ENCODE assay signal across 39 mouse cellular contexts in genomic region chr5:87942515-87942914, GRCm38 (mm10). TPM values are rescaled to one million over a fixed set of nuclear protein-coding genes. Genes with fewer than 3 reads are reported as not detected.
"Had no signal": no experiment of that assay in that cellular context is flagged by ENCODE, and none has a peak within 500 bp of the region (broad histone marks: within the 10 kb centered on the region; RNA-seq: fewer than 3 reads in every experiment).

No protein-coding gene starts in this region.

- H3K36me3 ChIP-seq: heart, embryonic 13.5 days; heart, embryonic 15.5 days; hindbrain, embryonic 13.5 days; hindbrain, embryonic 15.5 days; kidney, embryonic 15.5 days; limb, embryonic 10.5 days; limb, embryonic 12.5 days; liver, embryonic 13.5 days had no signal

- H3K27me3 ChIP-seq: heart, embryonic 13.5 days; heart, embryonic 15.5 days; hindbrain, embryonic 13.5 days; hindbrain, embryonic 15.5 days; kidney, embryonic 15.5 days; limb, embryonic 12.5 days; liver, embryonic 13.5 days had no signal

- H3K9me3 ChIP-seq: heart, embryonic 13.5 days; heart, embryonic 15.5 days; hindbrain, embryonic 13.5 days; hindbrain, embryonic 15.5 days; kidney, embryonic 15.5 days; limb, embryonic 10.5 days; limb, embryonic 12.5 days; liver, embryonic 13.5 days had no signal

- ATAC-seq: hindbrain, postnatal 0 days; intestine, embryonic 16.5 days had no signal

- DNase-seq: gastrocnemius, postnatal 14 days; gastrocnemius, postnatal 36 days; heart, adult 11 months; heart, adult 2 months; heart, postnatal 14 days; heart, postnatal 36 days; kidney, adult 11 months; kidney, adult 2 months; kidney, adult 9 months; kidney, postnatal 25 days; kidney, postnatal 4 days; liver; liver, embryonic 13.5 days had no signal

- H3K4me3 ChIP-seq: heart, adult 2 months; heart, embryonic 13.5 days; heart, embryonic 15.5 days; hindbrain, embryonic 13.5 days; hindbrain, embryonic 15.5 days; kidney, embryonic 15.5 days; layer of hippocampus, adult 2 months; left cerebral cortex, adult 2 months; limb, embryonic 10.5 days; limb, embryonic 12.5 days; liver, embryonic 13.5 days had no signal

- H3K4me1 ChIP-seq: heart, embryonic 13.5 days; heart, embryonic 15.5 days; hindbrain, embryonic 13.5 days; hindbrain, embryonic 15.5 days; kidney, embryonic 15.5 days; limb, embryonic 10.5 days; limb, embryonic 12.5 days; liver, embryonic 13.5 days had no signal

- H3K9ac ChIP-seq: heart, embryonic 13.5 days; heart, embryonic 15.5 days; hindbrain, embryonic 13.5 days; hindbrain, embryonic 15.5 days; kidney, embryonic 15.5 days; limb, embryonic 12.5 days; liver, embryonic 13.5 days had no signal

- H3K4me2 ChIP-seq: heart, embryonic 11.5 days; heart, embryonic 13.5 days; heart, embryonic 15.5 days; hindbrain, embryonic 13.5 days; hindbrain, embryonic 15.5 days; kidney, embryonic 15.5 days; limb, embryonic 12.5 days; liver, embryonic 11.5 days; liver, embryonic 13.5 days had no signal

- H3K27ac ChIP-seq: heart, adult 2 months; heart, embryonic 13.5 days; heart, embryonic 15.5 days; hindbrain, embryonic 13.5 days; hindbrain, embryonic 15.5 days; hindbrain, postnatal 0 days; kidney, embryonic 15.5 days; kidney, postnatal 0 days; layer of hippocampus, adult 2 months; left cerebral cortex, adult 2 months; limb, embryonic 10.5 days; limb, embryonic 12.5 days; liver, embryonic 13.5 days had no signal

RNA-seq across cellular contexts. Expression of gene Csn3, which starts 17.1 kb away (rescaled TPM):
- total RNA-seq: gastrocnemius, adult 18-20 months; gastrocnemius, adult 8-10 months; gastrocnemius, postnatal 14 days; gastrocnemius, postnatal 36 days; heart, adult 2 months; heart, postnatal 14 days; heart, postnatal 36 days; hematopoietic stem cell, adult 5-6 weeks; hindbrain, postnatal 0 days; layer of hippocampus, adult 2 months; layer of hippocampus, postnatal 10 days; layer of hippocampus, postnatal 25 days; left cerebral cortex, adult 2 months; left cerebral cortex, postnatal 14 days; left cerebral cortex, postnatal 36 days had no signal
- polyA plus RNA-seq: gonadal fat pad, adult 2 months; heart, adult 2 months; heart, embryonic 15.5 days; heart, postnatal 0 days; hindbrain, embryonic 13.5 days; hindbrain, embryonic 15.5 days; kidney, adult 2 months; kidney, postnatal 0 days; limb, embryonic 12.5 days; limb, embryonic 14.5 days; liver, embryonic 13.5 days had no signal

RNA-seq across cellular contexts. Expression of gene 2310003L06Rik, which starts 26.7 kb away (rescaled TPM):
- total RNA-seq: gastrocnemius, adult 18-20 months; gastrocnemius, adult 8-10 months; gastrocnemius, postnatal 14 days; gastrocnemius, postnatal 36 days; heart, adult 2 months; heart, postnatal 14 days; heart, postnatal 36 days; hematopoietic stem cell, adult 5-6 weeks; hindbrain, postnatal 0 days; layer of hippocampus, adult 2 months; layer of hippocampus, postnatal 10 days; layer of hippocampus, postnatal 25 days; left cerebral cortex, adult 2 months; left cerebral cortex, postnatal 14 days; left cerebral cortex, postnatal 36 days had no signal
- polyA plus RNA-seq: gonadal fat pad, adult 2 months; heart, adult 2 months; heart, embryonic 11.5 days; heart, embryonic 13.5 days; heart, embryonic 15.5 days; heart, postnatal 0 days; hindbrain, embryonic 11.5 days; hindbrain, embryonic 13.5 days; hindbrain, embryonic 15.5 days; hindbrain, postnatal 0 days; intestine, embryonic 14.5 days; intestine, embryonic 16.5 days; kidney, adult 2 months; kidney, embryonic 15.5 days; kidney, postnatal 0 days; limb, embryonic 10.5 days; limb, embryonic 12.5 days; limb, embryonic 14.5 days; liver, embryonic 11.5 days; liver, embryonic 13.5 days had no signal

RNA-seq across cellular contexts. Expression of gene Gm28434, which starts 26.8 kb away (rescaled TPM):
- total RNA-seq: gastrocnemius, adult 18-20 months; gastrocnemius, adult 8-10 months; gastrocnemius, postnatal 14 days; gastrocnemius, postnatal 36 days; heart, adult 2 months; heart, postnatal 14 days; heart, postnatal 36 days; hematopoietic stem cell, adult 5-6 weeks; hindbrain, postnatal 0 days; layer of hippocampus, adult 2 months; layer of hippocampus, postnatal 10 days; layer of hippocampus, postnatal 25 days; left cerebral cortex, adult 2 months; left cerebral cortex, postnatal 14 days; left cerebral cortex, postnatal 36 days had no signal
- polyA plus RNA-seq: gonadal fat pad, adult 2 months; heart, adult 2 months; heart, embryonic 11.5 days; heart, embryonic 13.5 days; heart, embryonic 15.5 days; heart, postnatal 0 days; hindbrain, embryonic 11.5 days; hindbrain, embryonic 13.5 days; hindbrain, embryonic 15.5 days; intestine, embryonic 14.5 days; intestine, embryonic 16.5 days; kidney, adult 2 months; kidney, embryonic 15.5 days; kidney, postnatal 0 days; limb, embryonic 10.5 days; limb, embryonic 12.5 days; limb, embryonic 14.5 days; liver, embryonic 11.5 days; liver, embryonic 13.5 days had no signal

RNA-seq across cellular contexts. Expression of gene Cabs1, which starts 36.7 kb away (rescaled TPM):
- total RNA-seq: gastrocnemius, adult 18-20 months; gastrocnemius, adult 8-10 months; gastrocnemius, postnatal 14 days; gastrocnemius, postnatal 36 days; heart, adult 2 months; heart, postnatal 14 days; heart, postnatal 36 days; hematopoietic stem cell, adult 5-6 weeks; hindbrain, postnatal 0 days; layer of hippocampus, adult 2 months; layer of hippocampus, postnatal 10 days; layer of hippocampus, postnatal 25 days; left cerebral cortex, adult 2 months; left cerebral cortex, postnatal 14 days; left cerebral cortex, postnatal 36 days had no signal
- polyA plus RNA-seq: heart, adult 2 months; heart, embryonic 11.5 days; heart, embryonic 13.5 days; heart, embryonic 15.5 days; heart, postnatal 0 days; hindbrain, embryonic 11.5 days; hindbrain, embryonic 13.5 days; hindbrain, embryonic 15.5 days; hindbrain, postnatal 0 days; intestine, embryonic 14.5 days; intestine, embryonic 16.5 days; kidney, adult 2 months; kidney, embryonic 15.5 days; kidney, postnatal 0 days; limb, embryonic 10.5 days; limb, embryonic 12.5 days; limb, embryonic 14.5 days; liver, embryonic 11.5 days; liver, embryonic 13.5 days had no signal

RNA-seq across cellular contexts. Expression of gene Odam, which starts 57.7 kb away (rescaled TPM):
- total RNA-seq: gastrocnemius, adult 18-20 months; gastrocnemius, adult 8-10 months; gastrocnemius, postnatal 14 days; gastrocnemius, postnatal 36 days; heart, adult 2 months; heart, postnatal 14 days; heart, postnatal 36 days; hematopoietic stem cell, adult 5-6 weeks; hindbrain, postnatal 0 days; layer of hippocampus, adult 2 months; layer of hippocampus, postnatal 10 days; layer of hippocampus, postnatal 25 days; left cerebral cortex, adult 2 months; left cerebral cortex, postnatal 14 days; left cerebral cortex, postnatal 36 days had no signal
- polyA plus RNA-seq: heart, adult 2 months; heart, embryonic 11.5 days; heart, embryonic 13.5 days; heart, embryonic 15.5 days; heart, postnatal 0 days; hindbrain, embryonic 11.5 days; hindbrain, embryonic 13.5 days; hindbrain, embryonic 15.5 days; hindbrain, postnatal 0 days; intestine, embryonic 14.5 days; intestine, embryonic 16.5 days; kidney, embryonic 15.5 days; limb, embryonic 10.5 days; limb, embryonic 12.5 days; limb, embryonic 14.5 days; liver, embryonic 11.5 days; liver, embryonic 13.5 days had no signal
